Mouse (Mus musculus): ENCODE measurements at regions not wholly inside any gene's neighbourhood (a gene's known extent, or its start where the extent isn't known, plus 50 kb on each side); places are given as distances from the start of the nearest gene placed in this dataset.
A peak's percentile ranks its signal among the peaks of the same experiment; 100 is the strongest.
"Not testable (repeated sequence)": the region's sequence is repeated elsewhere in the genome, so short reads cannot be mapped to it uniquely, and the experiment has no call there.

- no peak for DNase-seq
These were observed 213.1 kb upstream of the Crbn start for GRCm38 (mm10) chr6:107012938-107013511.

DNA sequence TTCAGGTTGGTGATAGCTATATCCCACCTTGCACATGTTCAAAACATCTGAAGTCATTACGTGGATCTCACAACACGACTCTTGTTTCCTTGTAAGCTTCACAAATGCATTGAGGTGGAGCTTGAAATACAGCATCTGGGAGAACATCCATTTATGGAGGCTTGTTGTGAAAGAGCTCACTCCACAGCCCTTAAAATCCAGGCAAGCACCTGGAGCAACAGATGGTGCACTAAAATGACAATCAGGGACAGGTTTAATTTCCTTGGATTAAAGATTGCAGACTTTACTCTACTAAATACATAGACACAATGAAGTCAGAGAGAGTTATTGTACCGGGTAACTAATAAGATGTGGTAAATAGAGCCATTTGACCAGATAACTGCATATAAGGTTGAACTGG, 219.2 kb upstream of the Crbn start:
- peak; percentile 38 to 64 for DNase-seq

DNA sequence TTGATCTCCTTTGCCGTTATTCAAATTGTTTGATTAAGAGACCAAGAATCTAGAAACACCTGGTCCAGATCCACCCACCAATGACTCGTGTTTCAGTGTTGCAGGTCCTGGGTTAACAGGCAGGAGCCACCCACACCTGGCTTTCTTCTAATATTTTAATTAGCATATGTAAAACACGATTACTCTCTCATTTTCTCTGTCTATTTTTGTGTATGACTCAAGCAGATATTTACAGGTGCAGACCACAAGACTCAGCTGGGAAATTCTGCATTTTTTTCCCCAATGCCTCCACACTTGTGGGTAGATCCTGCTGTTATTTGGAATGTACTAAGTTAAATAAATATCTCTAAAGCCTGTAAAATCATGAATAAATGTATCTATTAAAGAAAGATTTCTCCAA, 245.3 kb upstream of the Crbn start:
- DNase-seq = no peak

DNA sequence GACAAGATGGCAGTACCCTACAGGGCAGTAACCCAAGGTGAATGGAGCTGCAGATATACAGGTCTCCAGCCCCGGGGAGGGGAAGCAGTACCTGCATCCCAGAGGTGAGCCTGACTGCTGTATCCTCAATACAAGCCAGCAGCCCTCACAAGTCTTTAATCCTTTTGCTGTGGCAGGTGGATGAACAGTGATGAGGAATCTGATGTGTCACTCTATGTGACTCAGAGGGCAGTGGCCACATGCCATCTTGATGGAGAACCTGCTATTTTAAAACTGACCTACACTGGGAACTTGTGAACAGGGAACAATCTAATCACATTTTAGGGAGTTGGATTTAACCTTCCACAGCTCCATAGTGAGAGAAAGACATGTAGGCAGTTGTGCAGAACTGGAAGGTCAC, 251.7 kb upstream of the Crbn start:
- peak; percentile 44 to 54 for DNase-seq

- DNase-seq = no peak
These were observed 252.3 kb upstream of the Crbn start for GRCm38 (mm10) chr6:107052180-107052579.

GRCm38 (mm10) chr6:107059001-107059765, 259.3 kb upstream of the Crbn start:
- no peak for DNase-seq

- peak; percentile 80 to 86 for DNase-seq
These were observed 263.1 kb upstream of the Crbn start for GRCm38 (mm10) chr6:107062886-107063565.

- DNase-seq = peak in 1 of 2 experiments; percentile 28
These were observed 270.6 kb upstream of the Crbn start for GRCm38 (mm10) chr6:107070441-107070840.

DNA sequence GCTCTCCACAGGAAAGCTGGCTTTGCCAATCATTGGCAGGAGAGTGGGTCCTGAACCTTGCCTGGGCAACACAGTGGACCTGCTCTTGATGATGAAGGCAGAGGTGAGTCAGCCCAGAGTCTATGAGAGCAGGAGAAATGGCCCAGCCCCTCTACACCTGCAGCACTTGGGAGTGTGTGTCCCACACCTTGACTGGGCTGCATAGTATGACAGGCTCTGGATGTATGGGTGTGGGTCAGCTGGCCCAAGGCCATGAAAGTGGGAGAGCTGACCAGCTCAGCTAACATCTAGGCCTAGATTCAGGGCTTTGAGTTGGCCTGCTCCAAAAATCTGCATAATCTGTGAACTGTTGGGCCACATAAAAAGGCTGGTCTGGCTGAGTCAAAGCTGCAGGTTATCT, 292.7 kb upstream of the Crbn start:
- DNase-seq = no peak

GRCm38 (mm10) chr6:107128716-107129115, 328.8 kb upstream of the Crbn start:
- DNase-seq = no peak

GRCm38 (mm10) chr6:107167736-107168491, 361.7 kb upstream of the Lrrn1 start:
- DNase-seq = no peak

DNA sequence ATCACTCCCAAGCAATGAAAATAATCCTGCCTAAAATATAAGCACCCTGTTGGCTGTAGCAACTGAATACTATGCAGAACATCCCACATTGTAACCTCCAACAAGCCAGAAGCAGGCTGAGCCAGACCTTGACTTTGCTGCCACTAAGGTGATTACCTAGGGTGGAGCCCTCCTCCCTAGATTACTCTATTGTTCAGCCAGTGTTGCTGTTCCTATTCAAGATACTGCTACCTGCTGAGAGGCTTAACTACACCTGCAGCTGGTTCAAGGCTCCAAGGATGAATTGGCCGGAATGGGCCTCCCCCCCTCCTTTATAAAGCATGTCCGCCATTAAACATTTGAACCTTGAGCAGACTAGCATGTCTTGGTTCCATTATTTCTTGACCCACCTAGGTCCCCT, 311.3 kb upstream of the Lrrn1 start:
- no peak for DNase-seq

GRCm38 (mm10) chr6:107218721-107219120, 310.8 kb upstream of the Lrrn1 start:
- no peak for DNase-seq

DNA sequence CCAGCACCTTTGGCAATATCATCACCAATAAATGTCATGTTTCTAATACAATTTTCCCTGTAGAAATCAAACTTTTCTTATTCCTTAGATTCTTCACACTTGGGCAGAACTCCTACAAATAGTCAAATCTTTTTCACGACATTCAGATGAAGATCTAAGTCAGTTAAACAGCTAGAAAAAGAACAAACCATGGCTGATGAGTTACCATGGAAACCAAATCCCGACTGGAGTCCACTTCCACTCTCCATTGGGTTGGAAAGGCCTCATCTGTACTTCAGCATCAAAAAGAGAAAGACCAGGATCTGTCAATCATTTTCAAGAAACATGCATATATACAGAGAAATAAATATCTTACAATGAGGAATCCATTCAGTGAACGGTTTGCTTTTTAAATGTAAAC, 307.0 kb upstream of the Lrrn1 start:
- DNase-seq = no peak

GRCm38 (mm10) chr6:107229843-107230242, 299.7 kb upstream of the Lrrn1 start:
- DNase-seq = not testable (repeated sequence)

DNA sequence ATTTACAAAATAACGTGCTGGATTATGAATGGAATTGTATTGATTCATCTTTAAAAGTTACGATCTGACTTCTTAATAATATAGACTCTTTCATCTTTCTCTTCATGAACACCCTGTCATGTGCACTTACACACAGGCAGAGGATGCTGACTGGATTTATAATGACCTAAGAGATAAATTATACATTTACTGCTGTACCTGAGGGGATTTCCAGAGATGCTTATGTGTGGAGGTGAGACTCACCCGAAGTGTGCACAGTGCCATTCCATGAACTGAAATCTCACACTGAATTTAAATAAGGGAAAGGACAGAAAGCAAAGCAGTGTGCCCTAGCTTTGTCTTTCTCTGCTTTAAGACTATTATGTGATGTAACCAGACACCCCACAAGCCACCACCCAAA, 291.9 kb upstream of the Lrrn1 start:
- no peak for DNase-seq

- DNase-seq = no peak
These were observed 285.6 kb upstream of the Lrrn1 start for GRCm38 (mm10) chr6:107243981-107244380.

- DNase-seq = no peak
These were observed 249.2 kb upstream of the Lrrn1 start for GRCm38 (mm10) chr6:107280348-107280747.

GRCm38 (mm10) chr6:107290850-107291249, 238.7 kb upstream of the Lrrn1 start:
- peak; percentile 62 to 65 for DNase-seq

DNA sequence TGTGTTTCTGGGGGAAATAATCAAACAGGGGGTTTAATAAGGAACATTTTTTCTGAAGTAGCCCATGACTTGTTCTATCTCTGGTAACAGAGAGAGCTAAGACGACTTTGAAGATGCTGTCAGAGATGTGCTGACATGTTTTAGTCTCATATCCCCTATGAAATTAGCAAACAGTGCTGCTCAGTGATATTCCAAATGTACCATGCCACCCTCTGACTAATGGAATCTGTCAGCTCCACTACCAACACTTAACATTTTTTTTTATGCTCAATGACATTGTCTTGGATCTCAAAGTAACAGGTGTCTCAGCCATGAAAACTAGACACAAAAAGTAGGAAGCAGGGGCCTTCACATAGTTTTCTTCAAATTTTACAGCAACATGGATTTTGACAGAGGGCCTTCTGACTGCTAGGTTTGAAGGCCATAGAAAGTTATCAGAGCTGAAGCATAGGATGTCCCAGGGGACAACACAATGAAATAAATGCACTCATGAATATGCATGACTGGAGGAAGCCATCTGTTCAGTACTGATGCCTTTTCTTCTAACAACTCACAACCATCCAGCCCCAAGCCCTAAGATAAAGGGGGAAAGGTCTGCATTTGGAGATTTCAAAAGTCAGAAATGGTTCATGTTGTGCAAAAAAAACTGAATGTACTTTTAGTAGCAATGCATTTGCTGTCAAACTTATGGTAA, 225.7 kb upstream of the Lrrn1 start:
- no peak for DNase-seq

- no peak for DNase-seq
These were observed 210.0 kb upstream of the Lrrn1 start for GRCm38 (mm10) chr6:107319565-107319964.

DNA sequence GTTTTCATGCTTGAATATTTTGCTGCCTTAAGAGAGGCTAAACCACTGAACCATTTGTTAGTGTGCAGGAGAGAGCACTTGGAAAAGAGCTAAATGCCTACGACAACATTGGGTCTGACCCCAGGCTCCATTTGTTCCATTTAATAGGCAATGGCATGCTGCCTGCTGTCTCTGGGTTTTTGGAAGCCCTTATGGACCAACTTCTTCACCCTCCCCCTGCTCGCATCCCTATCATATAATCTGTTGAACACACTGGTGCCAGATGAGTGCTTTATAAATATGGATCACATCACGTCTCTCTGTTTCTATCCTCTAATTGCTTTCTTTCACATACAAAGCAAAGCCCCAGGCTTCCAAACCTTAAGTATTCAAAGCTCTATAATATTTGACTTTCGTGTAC, 179.1 kb upstream of the Lrrn1 start:
- no peak for DNase-seq

DNA sequence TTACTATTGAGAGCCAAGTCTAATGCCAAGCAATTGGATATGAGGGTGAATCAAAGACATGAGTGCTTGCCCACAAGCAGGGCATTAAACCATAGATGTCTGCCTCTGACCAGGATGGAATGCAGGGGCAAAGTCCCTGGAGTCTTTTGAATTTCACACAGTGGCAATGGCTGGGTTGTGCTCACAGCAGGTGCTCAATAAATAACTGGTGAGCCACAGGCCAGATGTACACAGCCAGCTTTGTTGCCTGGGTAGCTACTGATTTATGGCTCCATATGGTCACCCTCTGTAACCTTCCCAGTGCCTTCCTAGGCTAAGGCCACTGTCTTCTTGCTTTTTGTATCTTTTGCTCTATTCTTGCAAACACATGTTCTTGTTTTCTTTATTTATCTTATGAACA, 154.3 kb upstream of the Lrrn1 start:
- no peak for DNase-seq

Data from cerebellum, adult 18-20 months (tissue).